Mouse (Mus musculus): ENCODE results near the gene Lrrn2.

DNA sequence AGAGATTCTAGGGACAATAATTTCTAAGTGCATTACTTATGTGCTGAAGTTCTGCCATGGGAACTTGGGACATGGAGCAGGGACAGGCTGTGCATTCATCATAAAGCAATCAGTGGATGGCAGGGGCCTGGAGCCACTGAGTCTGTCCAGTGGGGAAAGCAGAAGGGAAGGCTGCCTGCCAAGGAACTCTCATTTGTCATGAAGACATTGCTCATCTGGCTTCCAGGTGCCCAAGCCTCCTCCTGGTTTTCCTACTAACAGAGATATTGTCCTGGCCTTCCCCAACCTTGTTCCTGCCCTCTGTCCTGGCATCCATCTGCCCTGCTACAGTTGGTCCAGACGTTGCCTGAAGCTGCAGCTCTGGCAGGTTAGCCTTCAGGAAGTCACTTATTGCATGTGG is 97.3 kb downstream of the Lrrn2 start:
- TF ChIP-seq CTCF (IDR thresholded peaks at IDR 0.05; ENCODE audit: control insufficient read depth, insufficient read depth, insufficient replicate concordance, low read depth, low read length) (no peak), POLR2A (IDR thresholded peaks at IDR 0.05; ENCODE audit: control insufficient read depth, low read depth, low read length) (no peak)
